Mouse (Mus musculus) lung, embryonic 16.5 days (tissue): ENCODE measurements around the gene Foxd2. TPM values are rescaled to one million over a fixed set of nuclear protein-coding genes. Genes with fewer than 3 reads are reported as not detected.
A peak's percentile ranks its signal among the peaks of the same experiment; 100 is the strongest.

Source experiments
- ATAC-seq: fragments of 200-750 bp; cut with Nextera tagmentation; 2 replicates; pipeline ENCODE4 v1.8.0; 2017; ENCODE audit warnings: low read depth, mild to moderate bottlenecking, moderate library complexity
- H3K27ac ChIP-seq: fragments of 300-500 bp; sonication (generic); 2 replicates; pipeline ENCODE4 v1.5.1; 2014; ENCODE audit warnings: mild to moderate bottlenecking, control low read depth, low read length
- H3K27me3 ChIP-seq: fragments of 300-500 bp; sonication (generic); 2 replicates; pipeline ENCODE4 v1.6.1; 2014; ENCODE audit warnings: low read depth, low read length, mixed read lengths; ENCODE audit not compliant: control insufficient read depth, insufficient read depth
- H3K36me3 ChIP-seq: fragments of 300-500 bp; sonication (generic); 2 replicates; pipeline ENCODE4 v1.6.1; 2014; ENCODE audit warnings: low read length; ENCODE audit not compliant: control insufficient read depth, insufficient read depth
- H3K4me1 ChIP-seq: fragments of 300-500 bp; sonication (generic); replicated peaks from 2 replicates; pipeline ENCODE4 v1.6.1; 2014; ENCODE audit warnings: low read length, mixed read lengths; ENCODE audit not compliant: control insufficient read depth, insufficient read depth
- H3K4me2 ChIP-seq: fragments of 300-500 bp; sonication (generic); 2 replicates; pipeline ENCODE4 v1.6.1; 2014; ENCODE audit warnings: low read depth, low read length, control low read depth
- H3K4me3 ChIP-seq: fragments of 300-500 bp; sonication (generic); 2 replicates; pipeline ENCODE4 v1.5.1; 2014; ENCODE audit warnings: mild to moderate bottlenecking, low read length, control low read depth
- H3K9ac ChIP-seq: fragments of 300-500 bp; sonication (generic); 2 replicates; pipeline ENCODE4 v1.6.1; 2014; ENCODE audit warnings: low read length, control low read depth
- H3K9me3 ChIP-seq: fragments of 300-500 bp; sonication (generic); 2 replicates; pipeline ENCODE4 v1.6.1; 2016; ENCODE audit warnings: low read length; ENCODE audit not compliant: control insufficient read depth
- WGBS: fragments of 180-500 bp; shearing (Covaris S2); extraction: QIAGEN DNeasy Blood & Tissue Kit; methylation state at CpG from one replicate; pipeline ENCODE4 v1.1.7; 2014; 5-methylcytosine and 5-hydroxymethylcytosine counted together
- polyA plus RNA-seq: library from polyadenylated mRNA; unstranded; fragments of >200 nt; fragmentation: Nextera tagmentation; extraction: Ambion mirVana; gene quantifications from 2 replicates; pipeline ENCODE4 v1.2.1, GENCODE M21; 2015

Foxd2 gene
- polyA plus RNA-seq, 1 experiment from 2014 or later, result 0.08 TPM

GRCm38 (mm10) chr4:114905501-114905900 is 3.2 kb downstream of the Foxd2 start:
- Histone ChIP-seq H3K9ac (no peak overlapping the region), H3K36me3 (no peaks in the 10 kb centered on the region), H3K4me3 (no peak overlapping the region), H3K9me3 (no peaks in the 10 kb centered on the region), H3K27ac (no peak overlapping the region), H3K27me3 (peaks cover 95% of the 10 kb centered on the region), H3K4me1 (peaks cover 17% of the 10 kb centered on the region), H3K4me2 (no peak overlapping the region)
- WGBS, result 74% methylated on average over 3 of the region's 3 CpGs
- no peak for ATAC-seq

DNA sequence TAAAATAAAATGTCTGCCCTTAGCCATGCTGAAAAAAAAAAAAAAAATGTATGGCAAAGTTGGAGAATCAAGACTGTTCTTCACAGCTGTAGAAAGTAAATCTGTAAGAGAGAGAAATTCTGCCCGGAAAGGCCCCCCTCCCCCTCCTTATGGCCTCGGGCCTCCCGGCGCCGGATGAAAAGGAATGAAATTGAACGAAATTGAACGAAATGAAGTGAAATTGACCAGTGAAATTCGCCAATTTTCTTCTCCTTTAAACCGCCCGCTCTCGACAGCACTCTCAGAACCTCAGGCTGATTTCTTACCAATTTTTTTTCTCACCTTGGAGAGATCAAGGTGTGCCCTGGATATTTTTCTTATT is 5.3 kb downstream of the Foxd2 start:
- no peak overlapping the region for H3K9ac ChIP-seq
- no peak for ATAC-seq
- peaks cover 99% of the 10 kb centered on the region for H3K27me3 ChIP-seq
- H3K4me1 ChIP-seq, result peaks cover 13% of the 10 kb centered on the region
- H3K9me3 ChIP-seq, result no peaks in the 10 kb centered on the region
- H3K4me3 ChIP-seq, result no peak overlapping the region
- no peak overlapping the region for H3K27ac ChIP-seq
- H3K36me3 ChIP-seq, result no peaks in the 10 kb centered on the region
- WGBS, result 4% methylated on average over 11 of the region's 11 CpGs
- H3K4me2 ChIP-seq, result no peak overlapping the region

DNA sequence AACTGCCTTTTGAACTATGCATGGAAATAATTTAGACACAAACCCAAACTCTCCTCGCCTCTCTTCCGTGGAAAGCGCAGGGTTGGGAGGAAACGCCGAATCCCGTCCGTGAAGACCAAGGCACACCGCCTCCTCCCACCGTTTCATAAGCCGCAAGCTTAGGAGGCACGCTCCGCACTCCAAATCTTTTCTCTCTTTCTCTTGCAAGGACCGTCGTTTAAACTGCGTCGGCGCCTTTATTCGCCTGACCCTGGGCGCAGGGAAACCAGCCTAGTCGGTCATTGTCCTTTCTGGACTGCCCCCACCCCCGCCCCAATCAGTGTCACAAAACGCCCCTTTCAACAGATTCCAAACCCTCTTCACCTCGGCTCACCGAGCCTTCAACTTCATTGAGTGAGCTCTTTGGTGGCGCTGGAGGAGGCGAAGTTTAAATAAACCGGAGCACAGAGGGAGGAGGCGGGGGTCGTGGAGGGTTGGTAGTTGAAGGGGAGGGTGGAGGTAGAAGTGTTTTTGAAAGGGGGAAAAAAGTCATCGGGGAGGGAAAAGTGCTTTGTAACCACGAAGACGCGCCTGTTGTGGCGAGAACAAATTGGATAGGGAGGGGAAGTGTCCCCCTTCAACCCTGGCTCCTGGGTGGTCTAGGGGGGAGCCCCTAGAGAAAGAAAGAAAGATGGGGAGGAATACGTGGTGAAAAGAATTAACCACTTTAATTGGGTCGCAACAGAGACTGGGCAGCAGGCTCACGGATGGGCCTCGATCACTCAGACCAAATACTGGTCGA is 5.8 kb downstream of the Foxd2 start:
- Histone ChIP-seq H3K9me3 (no peaks in the 10 kb centered on the region), H3K4me3 (0 out of 2 replicates have a peak overlapping the region, but pooled peaks have one; percentile 9), H3K9ac (no peak overlapping the region), H3K27me3 (peaks cover 95% of the 10 kb centered on the region), H3K4me1 (peaks cover 8% of the 10 kb centered on the region), H3K4me2 (no peak overlapping the region), H3K36me3 (no peaks in the 10 kb centered on the region), H3K27ac (no peak overlapping the region)
- ATAC-seq, result no peak
- WGBS, result 2% methylated on average over 39 of the region's 39 CpGs

DNA sequence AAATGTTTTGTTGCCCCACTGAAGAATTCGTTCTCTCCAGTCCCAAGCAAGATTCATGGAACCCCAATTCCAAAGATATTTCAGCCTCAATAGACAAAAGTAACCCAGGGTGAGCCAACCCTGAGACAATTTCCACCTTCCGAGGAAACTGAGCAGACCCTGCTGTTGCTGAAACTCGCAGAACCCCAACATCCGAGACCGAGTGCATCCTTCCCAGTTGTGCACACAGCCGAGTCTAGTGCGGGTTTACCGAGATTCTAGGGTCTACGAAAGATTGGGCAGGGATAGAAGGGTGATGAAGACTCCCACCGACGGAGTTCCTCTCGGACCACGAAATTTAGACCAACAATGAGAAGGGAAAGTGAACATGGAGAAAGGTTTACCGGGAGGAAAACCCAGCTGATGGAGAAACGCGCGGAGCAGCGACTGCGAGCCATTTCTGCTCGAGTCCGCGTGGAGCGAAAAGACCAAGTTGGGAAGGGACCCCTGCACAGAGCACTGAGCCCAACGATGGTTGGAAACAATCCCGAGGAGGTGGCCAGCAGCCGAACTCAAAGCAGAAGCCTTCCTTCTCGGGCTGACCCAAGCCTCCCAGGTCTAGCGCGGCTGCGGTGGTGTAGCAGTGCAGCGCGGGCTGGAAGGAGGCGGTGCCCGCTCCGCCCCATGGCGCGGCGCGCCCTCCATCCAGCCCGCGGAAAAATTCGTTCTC is 6.9 kb downstream of the Foxd2 start:
- peaks cover 84% of the 10 kb centered on the region for H3K27me3 ChIP-seq
- no peaks in the 10 kb centered on the region for H3K36me3 ChIP-seq
- ATAC-seq, result no peak
- no peak overlapping the region for H3K9ac ChIP-seq
- no peaks in the 10 kb centered on the region for H3K9me3 ChIP-seq
- peaks cover 3% of the 10 kb centered on the region; the same call in 1 of the 2 replicates for H3K4me1 ChIP-seq
- H3K27ac ChIP-seq, result no peak overlapping the region
- peak overlapping the region; percentile 9; the same call in 1 of the 2 replicates for H3K4me3 ChIP-seq
- H3K4me2 ChIP-seq, result peak overlapping the region; percentile 34; the same call in 1 of the 2 replicates
- under 1% methylated on average over 42 of the region's 42 CpGs for WGBS

DNA sequence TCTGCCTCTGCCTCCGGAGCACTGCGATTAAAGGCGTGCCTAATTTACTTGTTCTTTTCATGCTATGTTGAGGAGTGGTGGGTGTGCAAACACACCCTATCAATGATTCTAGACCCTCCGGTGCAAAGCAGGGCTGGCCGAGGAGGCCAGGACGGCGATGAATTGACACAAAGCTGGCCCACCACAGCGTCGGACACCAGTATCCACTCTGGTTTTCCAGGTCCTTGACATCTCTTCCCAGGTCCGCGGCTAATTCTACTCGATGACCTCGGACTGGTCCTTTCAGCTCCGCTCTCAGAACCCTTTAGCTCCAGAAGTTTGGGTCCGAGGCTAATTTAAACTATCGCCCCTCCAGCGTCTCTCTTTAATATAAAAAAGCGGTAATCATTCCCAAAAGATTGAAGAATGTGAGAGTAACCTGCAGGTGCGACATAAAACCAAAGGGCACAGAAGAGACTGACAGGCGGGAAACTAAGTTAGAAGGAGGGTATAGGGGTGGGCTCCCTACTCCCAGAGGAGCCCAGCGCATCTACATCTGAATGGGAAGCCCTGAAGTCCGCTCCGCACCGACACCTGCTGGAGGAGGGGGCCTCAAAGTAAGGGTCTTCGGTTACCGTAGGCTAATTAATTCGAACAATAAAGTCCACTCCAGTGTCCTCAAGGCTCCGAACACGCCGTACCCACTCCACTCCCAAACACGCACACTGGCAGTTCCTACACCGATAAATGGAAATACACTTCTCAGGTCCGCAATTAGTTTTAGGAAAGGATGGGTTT is 7.6 kb downstream of the Foxd2 start:
- 5% methylated on average over 33 of the region's 33 CpGs for WGBS
- no peaks in the 10 kb centered on the region for H3K9me3 ChIP-seq
- no peaks in the 10 kb centered on the region for H3K36me3 ChIP-seq
- peaks cover 77% of the 10 kb centered on the region for H3K27me3 ChIP-seq
- no peak for ATAC-seq
- H3K9ac ChIP-seq, result no peak overlapping the region
- no peak overlapping the region for H3K4me2 ChIP-seq
- H3K27ac ChIP-seq, result no peak overlapping the region
- peaks cover 3% of the 10 kb centered on the region; the same call in 1 of the 2 replicates for H3K4me1 ChIP-seq
- H3K4me3 ChIP-seq, result no peak overlapping the region

GRCm38 (mm10) chr4:114899885-114900284 is 8.8 kb downstream of the Foxd2 start:
- 25% methylated on average over 3 of the region's 3 CpGs for WGBS

GRCm38 (mm10) chr4:114897853-114898252 is 10.8 kb downstream of the Foxd2 start:
- ATAC-seq, result peak; percentile 43; the same call in 1 of the 2 replicates
- no peak overlapping the region for H3K27ac ChIP-seq
- H3K9me3 ChIP-seq, result no peaks in the 10 kb centered on the region
- H3K27me3 ChIP-seq, result peaks cover 45% of the 10 kb centered on the region
- no peak overlapping the region for H3K4me2 ChIP-seq
- no peak overlapping the region for H3K4me3 ChIP-seq
- 15% methylated on average over 4 of the region's 4 CpGs for WGBS
- H3K4me1 ChIP-seq, result peaks cover 3% of the 10 kb centered on the region; the same call in 1 of the 2 replicates
- H3K36me3 ChIP-seq, result no peaks in the 10 kb centered on the region
- no peak overlapping the region for H3K9ac ChIP-seq

More at GRCm38 (mm10) chr4:114899885-114900284, 8.8 kb downstream of the Foxd2 start:
- Histone ChIP-seq H3K4me1 (peaks cover 3% of the 10 kb centered on the region; the same call in 1 of the 2 replicates), H3K4me3 (no peak overlapping the region), H3K9ac (no peak overlapping the region), H3K36me3 (no peaks in the 10 kb centered on the region), H3K27ac (no peak overlapping the region), H3K4me2 (no peak overlapping the region), H3K9me3 (no peaks in the 10 kb centered on the region), H3K27me3 (peaks cover 65% of the 10 kb centered on the region)
- ATAC-seq, result no peak

- Histone ChIP-seq H3K36me3 (no peaks in the 10 kb centered on the region), H3K9me3 (no peaks in the 10 kb centered on the region), H3K4me3 (no peak overlapping the region), H3K27ac (no peak overlapping the region), H3K27me3 (no peaks in the 10 kb centered on the region), H3K4me1 (no peaks in the 10 kb centered on the region), H3K4me2 (no peak overlapping the region), H3K9ac (no peak overlapping the region)
- 89% methylated on average over 1 of the region's 1 CpGs for WGBS
- ATAC-seq, result no peak
Measured at GRCm38 (mm10) chr4:114882232-114882631, 26.4 kb downstream of the Foxd2 start.
